Mouse (Mus musculus) CH12.LX (cell line): ENCODE results near the gene Helz2. TPM values are rescaled to one million over a fixed set of nuclear protein-coding genes. Genes with fewer than 3 reads are reported as not detected.

Experiments used
- DNase-seq: peaks from one replicate; pipeline ENCODE4 v3.0.0-alpha.2; 2013; ENCODE audit errors: extremely low read depth
- H3K27ac ChIP-seq: 2 replicates; pipeline ENCODE4 v1.5.1; 2012; ENCODE audit warnings: low read depth, mild to moderate bottlenecking, control low read depth, moderate library complexity; ENCODE audit not compliant: insufficient read depth
- H3K27me3 ChIP-seq: replicated peaks from 2 replicates; pipeline ENCODE3; 2012; ENCODE audit warnings: inconsistent platforms
- H3K36me3 ChIP-seq, 2 experiments: replicated peaks in 1 of 2; 2 replicates each; pipeline versions ENCODE3 to v1.6.1; 2012; ENCODE audit warnings: inconsistent platforms in 1 of 2, low read length in 1 of 2, mild to moderate bottlenecking in 1 of 2, mixed read lengths in 1 of 2, moderate library complexity in 1 of 2; ENCODE audit not compliant: control insufficient read depth in 1 of 2, insufficient read depth in 1 of 2
- H3K4me1 ChIP-seq, 2 experiments: 2 replicates each; pipeline ENCODE4 v1.6.1; 2012; ENCODE audit warnings: inconsistent platforms in 1 of 2, moderate library complexity in 1 of 2; ENCODE audit not compliant: insufficient read depth in 2 of 2, control insufficient read depth in 1 of 2
- H3K4me2 ChIP-seq: 2 replicates; pipeline ENCODE4 v1.6.1; 2012; ENCODE audit warnings: low read depth, mild to moderate bottlenecking, control low read depth; ENCODE audit not compliant: poor library complexity, insufficient read depth, severe bottlenecking
- H3K4me3 ChIP-seq, 3 experiments: fragments of 150-350 bp in 1 of 3; sonication (generic) in 1 of 3; replicated peaks in 1 of 3; 2 replicates each; pipeline versions ENCODE3 to v1.5.1; 2011 to 2012; ENCODE audit warnings: low read depth in 2 of 3, low read length in 2 of 3, mild to moderate bottlenecking in 2 of 3, moderate library complexity in 2 of 3, control low read depth in 1 of 3, improper control_type of control experiment in 1 of 3, inconsistent platforms in 1 of 3, mixed read lengths in 1 of 3; ENCODE audit not compliant: poor library complexity in 1 of 3
- H3K79me2 ChIP-seq: replicated peaks from 2 replicates; pipeline ENCODE4 v1.6.1; 2012; ENCODE audit warnings: mild to moderate bottlenecking, moderate library complexity; ENCODE audit not compliant: control insufficient read depth, poor library complexity, insufficient read depth, severe bottlenecking; ENCODE audit errors: extremely low read depth
- H3K9ac ChIP-seq: 2 replicates; pipeline ENCODE4 v1.6.1; 2012; ENCODE audit warnings: low read depth, mild to moderate bottlenecking, control low read depth, moderate library complexity; ENCODE audit not compliant: insufficient read depth
- H3K9me3 ChIP-seq: replicated peaks from 2 replicates; pipeline ENCODE3; 2012; ENCODE audit warnings: low read length, inconsistent platforms, mixed read lengths
- BHLHE40 ChIP-seq: IDR thresholded peaks from 2 replicates; pipeline ENCODE4 v1.6.1; 2011; ENCODE audit warnings: mild to moderate bottlenecking, low read depth, low read length, improper control_type of control experiment
- CHD2 ChIP-seq: IDR thresholded peaks from 2 replicates; pipeline ENCODE4 v1.6.1; 2011; ENCODE audit warnings: low read length, improper control_type of control experiment
- E2F4 ChIP-seq: IDR thresholded peaks from 2 replicates; pipeline ENCODE4 v1.6.1; 2011; ENCODE audit warnings: low read depth, low read length, improper control_type of control experiment; ENCODE audit not compliant: insufficient replicate concordance
- ETS1 ChIP-seq: conservative IDR thresholded peaks from 2 replicates; pipeline ENCODE4 v1.6.1; 2012; ENCODE audit warnings: low read depth, mild to moderate bottlenecking, inconsistent platforms, low read length, improper control_type of control experiment, moderate library complexity
- IRF4 ChIP-seq: IDR thresholded peaks from 2 replicates; pipeline ENCODE4 v1.6.1; 2014; ENCODE audit warnings: low read depth, mild to moderate bottlenecking, inconsistent platforms, low read length, improper control_type of control experiment
- KAT2A ChIP-seq: IDR thresholded peaks from 2 replicates; pipeline ENCODE4 v1.6.1; 2012; ENCODE audit warnings: low read length, improper control_type of control experiment, inconsistent platforms; ENCODE audit not compliant: insufficient replicate concordance
- MEF2A ChIP-seq: IDR thresholded peaks from 2 replicates; pipeline ENCODE4 v1.6.1; 2014; ENCODE audit warnings: low read depth, mild to moderate bottlenecking, inconsistent platforms, low read length, improper control_type of control experiment, borderline replicate concordance
- MYC ChIP-seq: IDR thresholded peaks from 2 replicates; pipeline ENCODE4 v1.6.1; 2011; ENCODE audit warnings: low read depth, mild to moderate bottlenecking, improper control_type of control experiment, low read length
- NELFE ChIP-seq: IDR thresholded peaks from 2 replicates; pipeline ENCODE4 v1.6.1; 2011; ENCODE audit warnings: low read depth, low read length, improper control_type of control experiment
- PAX5 ChIP-seq: IDR thresholded peaks from 2 replicates; pipeline ENCODE4 v1.6.1; 2012; ENCODE audit warnings: low read length, inconsistent platforms, mixed read lengths
- POLR2A ChIP-seq: IDR thresholded peaks from 2 replicates; pipeline ENCODE4 v1.6.1; 2011; ENCODE audit warnings: low read depth, mild to moderate bottlenecking, improper control_type of control experiment, low read length
- POLR2AphosphoS2 ChIP-seq: IDR thresholded peaks from 2 replicates; pipeline ENCODE4 v1.6.1; 2011; ENCODE audit warnings: low read depth, low read length, improper control_type of control experiment
- RAD21 ChIP-seq: IDR thresholded peaks from 2 replicates; pipeline ENCODE4 v1.6.1; 2011; ENCODE audit warnings: low read depth, mild to moderate bottlenecking, low read length, improper control_type of control experiment, moderate library complexity
- RCOR1 ChIP-seq: conservative IDR thresholded peaks from 2 replicates; pipeline ENCODE4 v1.6.1; 2012; ENCODE audit warnings: low read depth, mild to moderate bottlenecking, inconsistent platforms, low read length, improper control_type of control experiment
- SIN3A ChIP-seq: IDR thresholded peaks from 2 replicates; pipeline ENCODE4 v1.6.1; 2012; ENCODE audit warnings: low read length, improper control_type of control experiment, inconsistent platforms
- TBP ChIP-seq: conservative IDR thresholded peaks from 2 replicates; pipeline ENCODE4 v1.6.1; 2011; ENCODE audit warnings: low read depth, low read length, improper control_type of control experiment
- TCF12 ChIP-seq: IDR thresholded peaks from 2 replicates; pipeline ENCODE4 v1.6.1; 2014; ENCODE audit warnings: low read depth, mild to moderate bottlenecking, inconsistent platforms, low read length, improper control_type of control experiment
- USF2 ChIP-seq: conservative IDR thresholded peaks from 2 replicates; pipeline ENCODE4 v1.6.1; 2011; ENCODE audit warnings: low read depth, low read length, improper control_type of control experiment
- ZC3H11A ChIP-seq: IDR thresholded peaks from 2 replicates; pipeline ENCODE4 v1.6.1; 2012; ENCODE audit warnings: low read depth, mild to moderate bottlenecking, inconsistent platforms, low read length, improper control_type of control experiment
- ZNF384 ChIP-seq: IDR thresholded peaks from 2 replicates; pipeline ENCODE4 v1.6.1; 2012; ENCODE audit warnings: low read depth, low read length, improper control_type of control experiment, inconsistent platforms
- dilution Hi-C: fragments of 300-500 bp; cut with MboI; formaldehyde crosslinking; loops from 2 replicates; pipeline ENCODE4 v1.14.3; 2020; ENCODE audit warnings: low sequenced_read_pairs; ENCODE audit not compliant: extremely low pct_unique_long_range_greater_than_20kb, extremely low pct_ligation_motif_present
- in situ Hi-C: fragments of 300-500 bp; cut with MboI; formaldehyde crosslinking; loops from 3 replicates; pipeline ENCODE4 v1.14.3; 2019; ENCODE audit warnings: low sequenced_read_pairs, low pct_ligation_motif_present, low pct_unique_long_range_greater_than_20kb, mixed read lengths
- polyA plus RNA-seq: library from polyadenylated mRNA; unstranded; fragments of >175 nt; gene quantifications from 2 replicates; pipeline ENCODE4 v1.2.1, GENCODE M21; 2012; ENCODE audit warnings: low read depth; ENCODE audit not compliant: insufficient read length
- total RNA-seq, 2 experiments: library from RNA; depleted of rRNA; stranded (reverse); fragments of 300-350 nt in 1 of 2; fragments of >200 nt in 1 of 2; gene quantifications; 2 replicates each; pipeline ENCODE4 v1.2.3; 2012 to 2014

The Helz2 gene
- total and polyA plus RNA-seq, 3 experiments: 5.6 to 18.3 (median 18.0) TPM

DNA sequence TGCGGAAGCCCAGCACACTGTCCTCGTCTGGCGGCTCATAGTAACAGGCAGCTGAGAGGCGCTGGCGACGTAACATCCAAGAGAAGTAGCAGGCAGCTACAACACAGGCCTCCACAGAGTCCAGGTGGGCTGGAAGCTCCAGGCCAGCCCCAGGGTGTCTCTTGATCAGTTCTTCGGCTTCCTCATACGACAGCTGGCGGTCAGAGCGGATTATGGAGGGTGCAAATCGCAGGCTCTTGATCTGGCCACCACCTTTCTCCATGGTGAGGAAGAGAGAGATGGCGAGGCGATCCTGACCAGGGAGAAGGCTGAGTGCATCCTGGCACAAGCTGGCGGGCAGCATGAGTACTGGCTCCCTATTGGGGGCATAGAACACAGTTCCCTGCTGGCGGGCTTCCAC lies 8.4 kb downstream of the Helz2 start:
- peaks cover 7 to 14% of the 10 kb centered on the region in 2 experiments; a peak in 3 of 4 replicates for H3K4me1 ChIP-seq
- dilution Hi-C loops: no loop called here
- in situ Hi-C loops: loop anchor here (5.0 kb wide), 1 partner anchor 36 kb away; no protein-coding TSS in a partner anchor
- no peaks in the 10 kb centered on the region for H3K9me3 ChIP-seq
- TF ChIP-seq ZNF384 (no peak), PAX5 (no peak), RAD21 (no peak), MEF2A (no peak), NELFE (no peak)
- H3K27ac ChIP-seq: no peak overlapping the region
- H3K4me2 ChIP-seq: no peak overlapping the region
- peaks cover 95 to 100% of the 10 kb centered on the region in 2 experiments for H3K36me3 ChIP-seq
- H3K27me3 ChIP-seq: no peaks in the 10 kb centered on the region
- no peaks in the 10 kb centered on the region for H3K79me2 ChIP-seq
- DNase-seq: no peak
- H3K9ac ChIP-seq: no peak overlapping the region
- no peak overlapping the region for H3K4me3 ChIP-seq

GRCm38 (mm10) chr2:181231171-181231570 lies 10.7 kb downstream of the Helz2 start:
- no peak for DNase-seq
- no peak for TF ChIP-seq MEF2A
- TF ChIP-seq TCF12: no peak
- no peak for TF ChIP-seq NELFE
- TF ChIP-seq SIN3A: no peak
- no peak for TF ChIP-seq RCOR1
- no peak for TF ChIP-seq BHLHE40
- no peak for TF ChIP-seq POLR2AphosphoS2
- TF ChIP-seq ZC3H11A: no peak
- TF ChIP-seq E2F4: no peak
- TF ChIP-seq KAT2A: no peak
- TF ChIP-seq CHD2: no peak
- TF ChIP-seq POLR2A: no peak
- TF ChIP-seq IRF4: no peak
- no peak for TF ChIP-seq PAX5
- TF ChIP-seq TBP: no peak
- TF ChIP-seq ETS1: no peak
- TF ChIP-seq MYC: no peak
- TF ChIP-seq USF2: no peak
- TF ChIP-seq, all 38 proteins: peak for 0
- no peaks in the 10 kb centered on the region for H3K4me1 ChIP-seq
- no peak overlapping the region for H3K27ac ChIP-seq
- H3K79me2 ChIP-seq: no peaks in the 10 kb centered on the region
- peaks cover 96 to 100% of the 10 kb centered on the region in 2 experiments for H3K36me3 ChIP-seq
- H3K9ac ChIP-seq: no peak overlapping the region
- H3K9me3 ChIP-seq: no peaks in the 10 kb centered on the region
- no peaks in the 10 kb centered on the region for H3K27me3 ChIP-seq
- H3K4me3 ChIP-seq: no peak overlapping the region
- no peak overlapping the region for H3K4me2 ChIP-seq
- dilution Hi-C loops (no loop called here), in situ Hi-C loops (loop anchor here (5.0 kb wide), 1 partner anchor 34 kb away; no protein-coding TSS in a partner anchor)
